Mouse (Mus musculus) embryo, embryonic 10.5 days (tissue): Measurements from ENCODE around the gene Mipep.
A peak's percentile ranks its signal among the peaks of the same experiment; 100 is the strongest.

Experiments
- DNase-seq: peaks from one replicate; pipeline ENCODE4 v3.0.0-alpha.2; 2015; ENCODE audit warnings: low spot score

Gene Mipep

GRCm38 (mm10) chr14:60799762-60800728, 15.7 kb downstream of the Mipep start:
- peak; percentile 88 for DNase-seq

- no peak for DNase-seq
Observed at GRCm38 (mm10) chr14:60802026-60802425, 17.7 kb downstream of the Mipep start.

- no peak for DNase-seq
Observed at GRCm38 (mm10) chr14:60804978-60805377, 20.6 kb downstream of the Mipep start.

GRCm38 (mm10) chr14:60805871-60806270, 21.5 kb downstream of the Mipep start:
- no peak for DNase-seq

GRCm38 (mm10) chr14:60806891-60807344, 22.5 kb downstream of the Mipep start:
- peak; percentile 59 for DNase-seq

GRCm38 (mm10) chr14:60809881-60810280, 25.5 kb downstream of the Mipep start:
- DNase-seq, result no peak

- no peak for DNase-seq
Observed at GRCm38 (mm10) chr14:60811547-60811946, 27.2 kb downstream of the Mipep start.

GRCm38 (mm10) chr14:60815098-60815497, 30.7 kb downstream of the Mipep start:
- DNase-seq, result no peak

- DNase-seq, result no peak
Observed at GRCm38 (mm10) chr14:60818045-60818444, 33.7 kb downstream of the Mipep start.

- no peak for DNase-seq
Observed at GRCm38 (mm10) chr14:60830096-60830495, 45.7 kb downstream of the Mipep start.

GRCm38 (mm10) chr14:60836709-60837108, 52.3 kb downstream of the Mipep start:
- no peak for DNase-seq

GRCm38 (mm10) chr14:60839654-60840053, 55.3 kb downstream of the Mipep start:
- DNase-seq, result no peak

GRCm38 (mm10) chr14:60841977-60842659, 57.7 kb downstream of the Mipep start:
- no peak for DNase-seq

GRCm38 (mm10) chr14:60843596-60843995, 59.2 kb downstream of the Mipep start:
- DNase-seq, result no peak

GRCm38 (mm10) chr14:60845261-60846045, 61.1 kb downstream of the Mipep start:
- DNase-seq, result peak; percentile 16

GRCm38 (mm10) chr14:60846174-60846573, 61.8 kb downstream of the Mipep start:
- DNase-seq, result no peak

- DNase-seq, result no peak
Observed at GRCm38 (mm10) chr14:60848194-60848593, 63.8 kb downstream of the Mipep start.

GRCm38 (mm10) chr14:60850101-60850500, 65.7 kb downstream of the Mipep start:
- DNase-seq, result no peak

- DNase-seq, result no peak
Observed at GRCm38 (mm10) chr14:60851632-60852031, 67.3 kb downstream of the Mipep start.

GRCm38 (mm10) chr14:60856199-60856912, 72.0 kb downstream of the Mipep start:
- peak; percentile 31 for DNase-seq

- no peak for DNase-seq
Observed at GRCm38 (mm10) chr14:60856913-60857300, 72.5 kb downstream of the Mipep start.
